Mouse (Mus musculus) erythroblast, embryonic 14.5 days (primary cell): ENCODE results near the gene Gpr142.

Experiments
- GATA1 ChIP-seq: IDR thresholded peaks from 2 replicates; pipeline ENCODE4 v1.6.1; 2012; ENCODE audit warnings: low read length, inconsistent platforms, mixed read lengths
- TAL1 ChIP-seq: IDR thresholded peaks from 3 replicates; pipeline ENCODE4 v1.6.1; 2012; ENCODE audit warnings: low read length, inconsistent platforms, mixed read lengths

DNA sequence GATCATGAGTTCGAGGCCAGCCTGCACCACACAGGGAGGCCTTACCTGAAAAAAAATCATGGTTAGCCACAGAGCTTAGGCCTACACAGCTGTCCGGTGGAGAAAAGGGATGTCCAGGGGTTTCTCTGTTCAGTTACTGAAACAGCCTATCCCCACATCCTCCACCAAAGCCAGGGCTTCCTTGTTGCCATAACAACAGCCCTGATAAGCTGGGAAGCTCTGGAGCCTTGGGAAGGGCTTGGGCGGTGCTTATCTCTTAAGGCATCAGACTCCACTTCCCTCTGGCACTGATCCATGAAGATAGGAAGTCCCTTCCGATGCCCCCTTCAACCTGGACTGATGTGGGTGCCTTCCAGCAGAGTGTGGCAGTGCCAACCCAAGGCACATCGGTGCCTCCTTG lies 34.4 kb downstream of the Gpr142 start:
- TF ChIP-seq GATA1 (no peak), TAL1 (no peak)
